In genomic region chr3:67471408-67472127, GRCm38 (mm10) we compare ENCODE assay signal across 21 mouse cellular contexts. TPM values are rescaled to one million over a fixed set of nuclear protein-coding genes. Genes with fewer than 3 reads are reported as not detected.
DNase-seq lines count a peak whose midpoint lies in the region; ATAC-seq and TF ChIP-seq lines count a peak whose summit lies in the region.
"Had no signal": no experiment of that assay in that cellular context is flagged by ENCODE, and none has a peak within 500 bp of the region (broad histone marks: within the 10 kb centered on the region; RNA-seq: fewer than 3 reads in every experiment).

No protein-coding gene starts in this region.

- no peak for TF ChIP-seq POLR2A in CH12.LX (IDR thresholded peaks at IDR 0.05; ENCODE audit: low read depth, low read length)

- H3K4me1 ChIP-seq in CH12.LX (ENCODE audit: control insufficient read depth in 1 of 2, insufficient read depth in 2 of 2): peaks cover 3% of the 10 kb centered on the region in 2 experiments; a peak in 3 of 4 replicates
- H3K4me1 ChIP-seq in liver, embryonic 13.5 days (replicated peaks): peaks cover 14% of the 10 kb centered on the region
- H3K4me1 ChIP-seq: embryonic facial prominence, embryonic 12.5 days; heart, embryonic 15.5 days had no signal

- dilution Hi-C loops in CH12.LX (cut with MboI; ENCODE audit: extremely low pct_ligation_motif_present, extremely low pct_unique_long_range_greater_than_20kb, low sequenced_read_pairs): no loop called here

- H3K79me2 ChIP-seq in CH12.LX (replicated peaks; ENCODE audit: control insufficient read depth, extremely low read depth, insufficient read depth, poor library complexity, severe bottlenecking): no peaks in the 10 kb centered on the region

- H3K27ac ChIP-seq in CH12.LX (ENCODE audit: insufficient read depth, low read depth): no peak overlapping the region
- peak overlapping the region; percentile 36; the same call in 1 of the 2 replicates for H3K27ac ChIP-seq in liver, embryonic 13.5 days
- H3K27ac ChIP-seq: embryonic facial prominence, embryonic 12.5 days; heart, embryonic 15.5 days had no signal

- peak; percentile 5 for DNase-seq in CH12.LX (ENCODE audit: extremely low read depth)
- DNase-seq in liver, embryonic 13.5 days: peak; percentile 40
- DNase-seq in layer of hippocampus, adult 9-11 months: no peak
- DNase-seq in urinary bladder, postnatal 25 days (ENCODE audit: low spot score): no peak
- DNase-seq: cerebellum, adult 11-12 months; cerebellum, postnatal 36 days; heart, adult 18-20 months; left cerebral cortex, postnatal 4 days; lung, adult 2 months; lung, postnatal 4 days; midbrain, embryonic 14.5 days; retina, postnatal 1 day; thymus, postnatal 14 days had no signal

- TF ChIP-seq RAD21 in CH12.LX (IDR thresholded peaks at IDR 0.05; ENCODE audit: low read depth, low read length): no peak

- H3K9ac ChIP-seq in CH12.LX (ENCODE audit: insufficient read depth, low read depth): no peak overlapping the region
- no peak overlapping the region for H3K9ac ChIP-seq in liver, embryonic 13.5 days
- H3K9ac ChIP-seq: embryonic facial prominence, embryonic 12.5 days; heart, embryonic 15.5 days had no signal

- H3K27me3 ChIP-seq in CH12.LX (replicated peaks): no peaks in the 10 kb centered on the region
- no peaks in the 10 kb centered on the region for H3K27me3 ChIP-seq in liver, embryonic 13.5 days
- H3K27me3 ChIP-seq: embryonic facial prominence, embryonic 12.5 days; heart, embryonic 15.5 days had no signal

- ATAC-seq in common myeloid progenitor, adult 5-6 weeks (replicated peaks; ENCODE audit: low read depth, poor library complexity, severe bottlenecking): peak; percentile 42; the same call in 1 of the 2 replicates
- peak; percentile 94 for ATAC-seq in liver, embryonic 13.5 days (ENCODE audit: low read depth)
- peak; percentile 93 for ATAC-seq in megakaryocyte-erythroid progenitor cell, adult 5-6 weeks (replicated peaks; ENCODE audit: low FRiP score, low TSS enrichment, poor library complexity, severe bottlenecking)
- ATAC-seq in frontal cortex, adult (ENCODE audit: low TSS enrichment): no peak
- ATAC-seq: intestine, postnatal 0 days had no signal

- H3K4me3 ChIP-seq in CH12.LX (replicated peaks in 1 of 3; ENCODE audit: low read depth in 2 of 3, low read length in 2 of 3, poor library complexity in 1 of 3): no peak overlapping the region
- H3K4me3 ChIP-seq in liver, embryonic 13.5 days (replicated peaks): no peak overlapping the region
- H3K4me3 ChIP-seq: embryonic facial prominence, embryonic 12.5 days; heart, embryonic 15.5 days; myocyte had no signal

- no peak overlapping the region for H3K4me2 ChIP-seq in CH12.LX (ENCODE audit: insufficient read depth, low read depth, poor library complexity, severe bottlenecking)
- no peak overlapping the region for H3K4me2 ChIP-seq in liver, embryonic 13.5 days
- H3K4me2 ChIP-seq: embryonic facial prominence, embryonic 12.5 days; heart, embryonic 15.5 days had no signal

- TF ChIP-seq CTCF in CH12.LX (conservative IDR thresholded peaks at IDR 0.05 in 1 of 2, IDR thresholded peaks at IDR 0.05 in 1 of 2; ENCODE audit: low read depth in 2 of 2, low read length in 2 of 2): no peak

- no peak for TF ChIP-seq EP300 in CH12.LX (IDR thresholded peaks at IDR 0.05; ENCODE audit: low read length)

- H3K36me3 ChIP-seq in CH12.LX (replicated peaks in 1 of 2; ENCODE audit: control insufficient read depth in 1 of 2, insufficient read depth in 1 of 2, low read length in 1 of 2): peaks cover 46 to 84% of the 10 kb centered on the region in 2 experiments
- H3K36me3 ChIP-seq in liver, embryonic 13.5 days: peaks cover 41% of the 10 kb centered on the region

- 47% methylated on average over 4 of the region's 4 CpGs for WGBS in liver, embryonic 13.5 days (ENCODE audit: insufficient replicate concordance)

- no peaks in the 10 kb centered on the region for H3K9me3 ChIP-seq in CH12.LX (replicated peaks; ENCODE audit: low read length)
- no peaks in the 10 kb centered on the region for H3K9me3 ChIP-seq in liver, embryonic 13.5 days (replicated peaks)
- H3K9me3 ChIP-seq: embryonic facial prominence, embryonic 12.5 days; heart, embryonic 15.5 days had no signal

- in situ Hi-C loops in CH12.LX (cut with MboI; ENCODE audit: low pct_ligation_motif_present, low pct_unique_long_range_greater_than_20kb, low sequenced_read_pairs): no loop called here

TF ChIP-seq in CH12.LX, 34 proteins besides CTCF, POLR2A, EP300 and RAD21:
- TF ChIP-seq NRF1 (IDR thresholded peaks at IDR 0.05; ENCODE audit: low read depth, low read length) (no peak), MAZ (IDR thresholded peaks at IDR 0.05; ENCODE audit: low read depth, low read length) (no peak), CHD1 (IDR thresholded peaks at IDR 0.05; ENCODE audit: low read depth, low read length) (no peak), SIN3A (IDR thresholded peaks at IDR 0.05; ENCODE audit: low read length) (no peak), TBP (conservative IDR thresholded peaks at IDR 0.05; ENCODE audit: low read depth, low read length) (no peak), ZMIZ1 (IDR thresholded peaks at IDR 0.05; ENCODE audit: low read depth, low read length) (no peak), USF1 (IDR thresholded peaks at IDR 0.05; ENCODE audit: low read depth, low read length) (no peak), NELFE (IDR thresholded peaks at IDR 0.05; ENCODE audit: low read depth, low read length) (no peak), ETS1 (conservative IDR thresholded peaks at IDR 0.05; ENCODE audit: low read depth, low read length) (no peak), MEF2A (IDR thresholded peaks at IDR 0.05; ENCODE audit: borderline replicate concordance, low read depth, low read length) (no peak), RCOR1 (conservative IDR thresholded peaks at IDR 0.05; ENCODE audit: low read depth, low read length) (no peak), USF2 (conservative IDR thresholded peaks at IDR 0.05; ENCODE audit: low read depth, low read length) (no peak), SMC3 (IDR thresholded peaks at IDR 0.05; ENCODE audit: low read depth, low read length) (no peak), KAT2A (IDR thresholded peaks at IDR 0.05; ENCODE audit: insufficient replicate concordance, low read length) (no peak), GABPA (IDR thresholded peaks at IDR 0.05; ENCODE audit: insufficient replicate concordance, low read depth, low read length) (no peak), POLR2AphosphoS2 (IDR thresholded peaks at IDR 0.05; ENCODE audit: low read depth, low read length) (no peak), MXI1 (IDR thresholded peaks at IDR 0.05; ENCODE audit: low read depth, low read length) (no peak), UBTF (IDR thresholded peaks at IDR 0.05; ENCODE audit: low read depth, low read length) (no peak), ZNF384 (IDR thresholded peaks at IDR 0.05; ENCODE audit: low read depth, low read length) (no peak)

RNA-seq across cellular contexts. Expression of gene Lxn, which starts 7.8 kb away (rescaled TPM):
- 11.0 and 14.3 TPM in 2 replicates for total RNA-seq in CH12.LX (2012; rRNA removed)
- total RNA-seq in CH12.LX (2014; rRNA removed): 12.8 and 14.3 TPM in 2 replicates
- polyA plus RNA-seq in CH12.LX (2012; ENCODE audit: insufficient read length, low read depth): 31.3 and 33.3 TPM in 2 replicates
- 9.3 and 13.7 TPM in 2 replicates for total RNA-seq in common myeloid progenitor, adult 5-6 weeks (2017)
- 12.0 and 13.6 TPM in 2 replicates for polyA plus RNA-seq in liver, embryonic 13.5 days (2015; fragmentation: Nextera tagmentation; extraction: Ambion mirVana)
- total RNA-seq in megakaryocyte-erythroid progenitor cell, adult 5-6 weeks (2014; fragmentation: Nextera tagmentation): 9.2 and 11.6 TPM in 2 replicates
- 2.4 and 5.7 TPM in 2 replicates for total RNA-seq in megakaryocyte-erythroid progenitor cell, adult 5-6 weeks (2017)

RNA-seq across cellular contexts. Expression of gene Gfm1, which starts 41.7 kb away (rescaled TPM):
- total RNA-seq in CH12.LX (2012; rRNA removed) (47.0 and 63.5 TPM in 2 replicates), CH12.LX (2014; rRNA removed) (73.1 and 74.9 TPM in 2 replicates)
- polyA plus RNA-seq in CH12.LX (2012; ENCODE audit: insufficient read length, low read depth): 91.3 and 98.9 TPM in 2 replicates
- 47.5 and 53.8 TPM in 2 replicates for total RNA-seq in common myeloid progenitor, adult 5-6 weeks (2017)
- 44.3 and 53.1 TPM in 2 replicates for polyA plus RNA-seq in liver, embryonic 13.5 days (2015; fragmentation: Nextera tagmentation; extraction: Ambion mirVana)
- 43.2 and 58.5 TPM in 2 replicates for total RNA-seq in megakaryocyte-erythroid progenitor cell, adult 5-6 weeks (2014; fragmentation: Nextera tagmentation)
- 95.9 and 175 TPM in 2 replicates for total RNA-seq in megakaryocyte-erythroid progenitor cell, adult 5-6 weeks (2017)

RNA-seq across cellular contexts. Expression of gene Rarres1, which starts 43.8 kb away (rescaled TPM):
- total RNA-seq in CH12.LX (2012; rRNA removed) (0.08 TPM in 1 of 2 replicates, not detected in the other), CH12.LX (2014; rRNA removed) (0.24 and 0.34 TPM in 2 replicates)
- 0.42 TPM in 1 of 2 replicates, not detected in the other for polyA plus RNA-seq in CH12.LX (2012; ENCODE audit: insufficient read length, low read depth)
- total RNA-seq in common myeloid progenitor, adult 5-6 weeks (2017): not detected in 2 replicates
- polyA plus RNA-seq in liver, embryonic 13.5 days (2015; fragmentation: Nextera tagmentation; extraction: Ambion mirVana): 2.0 TPM in 2 replicates
- total RNA-seq in megakaryocyte-erythroid progenitor cell, adult 5-6 weeks (2014; fragmentation: Nextera tagmentation): not detected in 2 replicates
- not detected in 2 replicates for total RNA-seq in megakaryocyte-erythroid progenitor cell, adult 5-6 weeks (2017)
- polyA plus RNA-seq: C2C12, myocyte had no signal

Comparison
In these comparisons a context has a peak if more than half of its experiments do, and no peak if none do; other contexts are left out.
1. DNase-seq: peak in CH12.LX (single experiment) and liver, embryonic 13.5 days (single experiment); none in layer of hippocampus, adult 9-11 months (single experiment) and urinary bladder, postnatal 25 days (single experiment).